Mouse (Mus musculus): Measurements from ENCODE around the gene Gm266.

Gm266 gene

DNA sequence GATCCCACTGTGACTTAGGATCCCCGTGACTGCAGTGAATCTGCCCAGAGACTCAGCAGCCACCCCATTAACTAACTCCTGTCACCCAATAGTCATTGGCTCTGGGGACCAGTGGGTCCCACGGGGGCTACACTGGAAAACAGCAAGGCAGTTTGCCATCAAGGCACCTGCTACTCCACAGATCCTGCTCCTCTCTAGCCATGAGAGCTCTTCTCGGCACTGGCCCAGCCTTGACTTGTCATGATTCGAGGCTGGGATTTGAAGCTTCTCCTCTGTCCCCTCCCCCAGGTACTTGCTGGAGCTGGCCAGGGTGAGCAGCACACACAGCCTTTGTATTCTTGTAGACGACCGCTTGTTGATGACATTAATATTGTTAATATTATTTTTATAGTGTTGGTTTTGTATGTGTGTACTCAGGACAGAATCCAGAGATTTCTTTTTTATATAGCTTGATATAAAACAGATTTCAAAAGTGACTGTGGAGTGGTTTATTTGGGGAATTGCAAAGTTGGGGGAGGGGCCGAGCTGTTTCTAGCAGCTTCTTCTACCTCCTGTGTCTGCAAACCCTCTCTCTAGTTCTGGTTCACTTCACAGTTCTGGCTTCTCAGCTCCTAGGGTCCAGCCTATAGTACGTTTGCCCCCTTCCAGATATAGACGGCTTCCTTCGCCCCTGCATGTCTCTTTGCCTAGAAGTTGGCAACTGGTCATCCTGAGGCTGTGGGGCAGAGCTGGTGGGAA is 30.9 kb downstream of the Gm266 start:
- DNase-seq (ENCODE audit: low spot score in 2 of 2), result no peak

DNA sequence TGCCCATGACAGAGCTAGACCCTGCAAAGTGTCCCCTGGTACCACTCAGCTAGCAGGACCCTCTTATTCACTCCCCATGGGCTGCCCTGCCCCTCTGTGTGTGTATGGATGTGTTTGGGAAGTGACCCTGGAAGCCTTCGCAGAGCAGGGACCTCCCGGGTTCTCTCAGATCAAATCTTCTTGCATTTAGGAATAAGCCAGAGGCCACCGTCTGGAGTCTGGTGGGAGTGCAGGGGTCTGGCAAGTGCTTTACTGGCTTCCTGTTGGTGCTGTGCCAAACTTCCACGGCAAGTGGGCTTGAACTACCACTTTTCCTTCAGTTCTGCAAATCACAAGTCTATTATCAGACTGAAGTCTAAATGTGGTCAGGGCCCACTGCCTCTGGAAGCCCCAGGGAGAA is 31.6 kb downstream of the Gm266 start:
- no peak for DNase-seq (ENCODE audit: low spot score in 2 of 2)

GRCm38 (mm10) chr12:111451561-111451960 is 34.1 kb downstream of the Gm266 start:
- no peak for DNase-seq (ENCODE audit: low spot score in 2 of 2)

DNA sequence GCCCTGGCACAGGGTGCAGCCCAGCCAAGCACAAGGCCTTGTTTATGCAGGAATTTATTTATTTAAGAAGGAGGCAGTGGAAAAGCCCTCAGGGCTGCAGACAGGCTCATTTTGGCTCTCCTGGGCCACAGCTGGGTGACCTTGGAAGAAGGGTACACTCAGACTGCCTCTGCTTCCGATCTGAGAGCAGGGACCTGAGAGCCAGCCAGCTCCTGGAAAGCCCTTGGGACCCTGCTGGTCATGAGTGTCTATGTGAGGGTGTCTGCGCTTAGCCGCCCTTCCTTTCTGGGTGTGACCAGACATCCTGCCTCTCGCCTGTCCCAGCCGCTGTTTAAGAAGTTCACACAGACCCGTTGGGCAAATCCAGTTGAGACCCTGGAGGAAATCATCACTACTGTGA is 35.3 kb downstream of the Gm266 start:
- DNase-seq (ENCODE audit: low spot score in 2 of 2), result no peak

- no peak for DNase-seq (ENCODE audit: low spot score in 2 of 2)
Measured at GRCm38 (mm10) chr12:111448931-111449705, 36.5 kb downstream of the Gm266 start.

GRCm38 (mm10) chr12:111447898-111448760 is 37.5 kb downstream of the Gm266 start:
- DNase-seq (ENCODE audit: low spot score in 2 of 2), result no peak

DNA sequence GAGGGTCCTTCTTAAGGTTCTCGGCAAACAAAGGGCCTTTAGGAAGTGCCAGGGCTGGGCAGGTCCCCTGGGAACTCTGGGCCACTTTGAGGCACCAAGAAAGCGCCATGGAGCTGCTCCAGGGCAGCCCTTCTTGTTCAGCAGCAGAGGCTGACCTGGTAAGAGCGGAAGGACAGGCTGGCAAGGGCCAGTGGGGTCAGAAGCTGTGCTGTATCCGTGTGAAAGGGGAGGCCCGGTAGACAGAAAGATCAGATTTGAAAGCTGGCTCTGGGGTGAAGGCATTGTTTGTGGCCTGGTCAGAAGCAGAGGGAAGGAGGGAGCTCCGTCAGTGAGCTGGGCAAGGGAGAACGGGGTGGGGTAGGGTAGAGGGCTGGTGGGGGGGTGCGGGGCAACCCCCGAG is 38.3 kb downstream of the Gm266 start:
- no peak for DNase-seq (ENCODE audit: low spot score in 2 of 2)

GRCm38 (mm10) chr12:111446745-111447144 is 38.9 kb downstream of the Gm266 start:
- DNase-seq (ENCODE audit: low spot score in 2 of 2), result no peak

DNA sequence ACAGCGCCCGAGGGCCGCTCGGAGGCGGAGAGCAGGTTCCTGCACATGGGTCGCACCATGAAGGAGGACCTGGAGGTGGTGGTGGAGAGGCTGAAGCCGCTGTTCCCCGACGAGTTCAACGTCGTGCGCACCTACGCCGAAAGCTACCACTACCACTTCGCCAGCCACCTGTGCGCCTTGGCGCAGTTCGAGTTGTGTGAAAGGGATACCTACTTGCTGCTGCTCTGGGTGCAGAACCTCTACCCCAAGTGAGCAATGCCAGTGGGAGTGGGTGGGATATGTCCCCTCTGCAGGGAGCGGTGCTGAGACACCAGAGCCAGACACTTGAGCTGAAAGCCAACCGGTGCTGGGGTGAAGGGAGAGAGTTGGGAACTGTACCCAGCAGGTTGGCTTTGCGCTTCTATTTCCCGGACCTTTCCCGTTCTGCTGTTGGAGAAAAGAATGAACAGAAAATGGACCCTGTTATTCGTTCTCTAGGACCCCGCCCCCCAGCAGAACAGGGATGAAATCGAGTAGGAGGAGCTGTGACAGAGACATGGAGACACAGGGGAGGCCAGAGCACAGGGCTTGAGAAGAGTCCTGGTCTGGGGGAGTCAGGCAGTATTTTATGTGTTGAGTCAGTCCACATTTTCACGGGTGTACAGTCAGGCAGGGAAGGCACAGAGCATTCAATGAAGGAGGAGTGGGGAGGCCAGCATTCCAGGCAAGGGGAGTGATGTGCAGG is 39.6 kb downstream of the Gm266 start:
- no peak for DNase-seq (ENCODE audit: low spot score in 2 of 2)

DNA sequence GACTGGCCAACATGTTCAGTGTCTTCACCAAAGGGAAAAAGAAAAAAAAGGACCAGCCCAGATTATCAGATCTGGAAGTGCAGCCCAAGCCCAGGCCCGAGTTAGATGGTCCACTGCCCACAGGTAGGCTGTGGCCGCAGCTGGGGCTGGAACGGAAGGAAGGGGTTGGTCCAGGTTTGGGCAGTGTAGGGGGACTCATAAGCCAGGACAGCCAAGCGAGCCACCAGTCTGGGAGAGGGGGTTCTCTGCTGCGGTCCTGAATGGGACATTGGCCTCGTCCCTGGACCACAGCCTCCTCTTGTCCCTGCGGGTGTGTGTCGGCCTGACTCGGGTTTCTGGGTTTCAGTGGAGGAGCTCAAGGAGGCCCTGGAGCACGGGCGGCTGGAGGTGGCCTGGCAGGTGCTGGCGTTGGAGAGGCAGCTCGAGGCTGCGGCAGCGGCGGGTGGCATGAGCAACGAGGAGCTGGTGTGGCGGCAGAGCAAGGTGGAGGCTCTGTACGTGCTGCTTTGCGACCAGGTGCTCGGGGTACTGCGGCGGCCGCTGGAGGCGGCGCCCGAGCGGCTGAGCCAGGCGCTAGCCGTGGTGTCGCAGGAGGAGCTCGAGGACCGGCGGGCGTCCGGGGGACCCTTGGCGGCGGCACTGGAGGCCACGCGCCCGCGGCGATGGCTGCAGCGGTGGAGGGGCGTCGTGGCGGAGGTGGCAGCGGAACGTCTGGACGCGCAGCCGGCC is 40.3 kb downstream of the Gm266 start:
- no peak for DNase-seq (ENCODE audit: low spot score in 2 of 2)

GRCm38 (mm10) chr12:111443921-111444831 is 41.4 kb downstream of the Gm266 start:
- no peak for DNase-seq (ENCODE audit: low spot score in 2 of 2)

DNA sequence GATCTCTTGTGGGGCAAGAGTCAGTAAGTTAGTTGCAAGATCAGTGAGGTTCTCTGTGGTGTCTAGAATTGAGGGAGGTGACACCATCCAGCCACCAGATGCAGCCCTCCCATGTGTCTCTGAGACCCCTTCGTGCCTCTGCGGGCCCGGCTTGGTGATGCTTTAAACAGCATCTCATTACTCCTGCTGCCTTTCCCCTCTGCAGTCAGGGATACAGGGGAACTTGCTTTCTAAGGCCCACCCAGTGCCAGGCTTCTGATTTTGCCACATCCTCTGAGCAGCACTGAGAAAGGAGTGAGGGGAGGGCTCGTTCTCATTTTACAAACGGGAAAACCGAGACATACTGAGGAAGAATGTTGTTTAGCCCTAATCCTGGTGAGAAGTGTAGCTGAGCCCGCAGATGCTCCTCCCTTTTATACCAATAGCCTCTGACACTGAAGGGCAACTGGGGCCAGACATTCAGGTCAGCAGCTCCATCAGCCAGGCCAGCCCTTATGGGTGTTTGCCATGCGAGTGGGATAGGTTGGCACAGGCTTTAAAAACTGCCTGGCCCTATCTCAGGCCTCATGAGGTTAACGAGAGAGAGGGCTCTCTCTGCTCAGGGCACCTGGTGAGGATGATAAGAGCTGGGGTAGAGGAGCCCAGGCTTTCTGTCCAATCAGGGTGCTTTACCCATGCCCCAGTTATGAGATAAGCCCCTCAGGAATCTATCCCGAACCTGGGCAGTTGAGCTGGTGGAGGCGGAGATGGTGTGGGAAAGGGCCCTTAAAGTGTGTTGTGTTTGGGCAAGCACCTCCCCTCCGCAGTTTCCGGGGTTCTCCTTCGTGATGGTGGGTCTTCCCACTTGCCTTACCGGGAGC is 42.4 kb downstream of the Gm266 start:
- no peak for DNase-seq (ENCODE audit: low spot score in 2 of 2)

GRCm38 (mm10) chr12:111442309-111443010 is 43.2 kb downstream of the Gm266 start, which contains the start of gene Tnfaip2:
Tnfaip2 (plus strand) TSS chr12:111442469.
- DNase-seq (ENCODE audit: low spot score in 2 of 2), result peak; percentile 38 to 47

- DNase-seq (ENCODE audit: low spot score in 2 of 2), result no peak
Measured at GRCm38 (mm10) chr12:111441523-111441922, 44.1 kb downstream of the Gm266 start.

- DNase-seq (ENCODE audit: low spot score in 2 of 2), result no peak
Measured at GRCm38 (mm10) chr12:111440701-111441373, 44.8 kb downstream of the Gm266 start.

- no peak for DNase-seq (ENCODE audit: low spot score in 2 of 2)
Measured at GRCm38 (mm10) chr12:111438850-111439249, 46.8 kb downstream of the Gm266 start.

- DNase-seq (ENCODE audit: low spot score in 2 of 2), result no peak
Measured at GRCm38 (mm10) chr12:111437222-111437900, 48.3 kb downstream of the Gm266 start.

Data from natural killer cell, adult 2 months (primary cell).